Mouse (Mus musculus) neural tube, embryonic 14.5 days (tissue): ENCODE measurements around the gene Rapgef1. TPM values are rescaled to one million over a fixed set of nuclear protein-coding genes. Genes with fewer than 3 reads are reported as not detected.

Experiments used
- ATAC-seq: fragments of 200-750 bp; cut with Nextera tagmentation; 2 replicates; pipeline ENCODE4 v1.8.0; 2017; ENCODE audit warnings: low read depth, mild to moderate bottlenecking, moderate TSS enrichment, moderate library complexity
- H3K27ac ChIP-seq: fragments of 300-500 bp; sonication (generic); 2 replicates; pipeline ENCODE4 v1.5.1; 2014; ENCODE audit warnings: low read depth, mild to moderate bottlenecking, control low read depth, low read length, moderate library complexity, mixed read lengths
- H3K27me3 ChIP-seq: fragments of 300-500 bp; sonication (generic); 2 replicates; pipeline ENCODE4 v1.6.1; 2014; ENCODE audit warnings: low read length; ENCODE audit not compliant: control insufficient read depth, insufficient read depth
- H3K36me3 ChIP-seq: fragments of 300-500 bp; sonication (generic); 2 replicates; pipeline ENCODE4 v1.6.1; 2014; ENCODE audit warnings: low read length, mixed read lengths; ENCODE audit not compliant: control insufficient read depth, insufficient read depth
- H3K4me1 ChIP-seq: fragments of 300-500 bp; sonication (generic); 2 replicates; pipeline ENCODE4 v1.6.1; 2014; ENCODE audit warnings: low read length; ENCODE audit not compliant: control insufficient read depth, insufficient read depth
- H3K4me2 ChIP-seq: fragments of 300-500 bp; sonication (generic); 2 replicates; pipeline ENCODE4 v1.6.1; 2014; ENCODE audit warnings: mild to moderate bottlenecking, low read depth, low read length, control low read depth
- H3K4me3 ChIP-seq: fragments of 300-500 bp; sonication (generic); 2 replicates; pipeline ENCODE4 v1.5.1; 2014; ENCODE audit warnings: low read depth, low read length, control low read depth, mixed read lengths
- H3K9ac ChIP-seq: fragments of 300-500 bp; sonication (generic); replicated peaks from 2 replicates; pipeline ENCODE4 v1.6.1; 2014; ENCODE audit warnings: low read depth, mild to moderate bottlenecking, control low read depth, low read length, mixed read lengths
- H3K9me3 ChIP-seq: fragments of 300-500 bp; sonication (generic); 2 replicates; pipeline ENCODE4 v1.6.1; 2016; ENCODE audit warnings: low read length; ENCODE audit not compliant: control insufficient read depth
- WGBS: fragments of 180-500 bp; shearing (Covaris S2); extraction: QIAGEN DNeasy Blood & Tissue Kit; methylation state at CpG from one replicate; pipeline ENCODE4 v1.1.7; 2014; 5-methylcytosine and 5-hydroxymethylcytosine counted together
- polyA plus RNA-seq: library from polyadenylated mRNA; unstranded; fragments of >200 nt; fragmentation: Nextera tagmentation; extraction: Ambion mirVana; gene quantifications from 2 replicates; pipeline ENCODE4 v1.2.1, GENCODE M21; 2014

Rapgef1 gene
- polyA plus RNA-seq: 18.9 and 21.9 TPM in 2 replicates

DNA sequence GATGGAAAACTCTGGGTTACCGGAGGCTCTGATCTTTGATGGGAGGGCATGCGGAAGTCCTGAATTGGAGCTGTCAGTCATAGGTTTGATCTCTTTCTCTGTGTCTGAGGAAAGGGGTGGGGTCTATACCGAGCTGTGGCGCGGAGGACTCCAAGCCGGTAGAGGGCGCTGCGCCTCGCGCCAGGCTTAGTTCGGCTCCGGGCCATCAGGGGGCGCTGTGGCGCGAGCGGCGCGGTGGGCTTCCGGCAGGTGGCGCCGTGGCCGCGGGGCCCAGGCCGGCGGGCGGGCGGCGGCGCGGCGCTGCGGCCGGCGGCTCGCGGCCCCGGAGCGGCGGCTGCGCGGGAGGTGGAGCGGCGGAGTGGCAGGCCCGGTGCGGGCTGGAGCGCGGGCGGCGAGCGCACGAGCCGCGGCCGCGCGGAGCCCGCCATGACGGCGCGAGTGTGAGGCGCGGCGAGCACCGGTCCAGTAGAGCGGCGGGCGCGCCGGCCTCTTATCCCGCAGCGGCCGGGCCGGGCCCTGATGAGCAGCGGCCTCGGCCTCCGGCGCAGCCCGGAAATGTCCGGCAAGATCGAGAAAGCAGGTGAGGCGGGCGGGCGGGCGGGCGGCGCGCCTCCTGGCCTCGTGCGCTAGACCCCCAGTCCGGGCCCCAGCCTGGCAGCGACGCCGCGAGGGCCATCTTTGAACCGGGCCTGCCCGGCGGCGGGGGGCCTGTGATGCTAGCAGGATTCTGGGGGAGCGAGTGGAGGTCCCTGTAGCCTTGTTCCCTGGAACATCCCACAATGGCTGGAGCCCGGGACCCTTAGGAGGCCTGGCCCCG lies at the start of gene Rapgef1:
Gene Rapgef1 (plus strand): TSS at position 237 of the 817 bp plus-strand sequence.
- H3K9ac ChIP-seq: peak within 1 kb of the TSS; percentile 93
- ATAC-seq: peak; percentile 88
- peak within 1 kb of the TSS; percentile 89 for H3K4me2 ChIP-seq
- H3K9me3 ChIP-seq: no peaks in the 10 kb centered on the region
- no peaks in the 10 kb centered on the region for H3K36me3 ChIP-seq
- H3K27ac ChIP-seq: peak within 1 kb of the TSS; percentile 91
- H3K27me3 ChIP-seq: no peaks in the 10 kb centered on the region
- peak within 1 kb of the TSS; percentile 74 for H3K4me3 ChIP-seq
- H3K4me1 ChIP-seq: peaks cover 12% of the 10 kb centered on the region
- under 1% methylated on average over 57 of the region's 101 CpGs for WGBS

DNA sequence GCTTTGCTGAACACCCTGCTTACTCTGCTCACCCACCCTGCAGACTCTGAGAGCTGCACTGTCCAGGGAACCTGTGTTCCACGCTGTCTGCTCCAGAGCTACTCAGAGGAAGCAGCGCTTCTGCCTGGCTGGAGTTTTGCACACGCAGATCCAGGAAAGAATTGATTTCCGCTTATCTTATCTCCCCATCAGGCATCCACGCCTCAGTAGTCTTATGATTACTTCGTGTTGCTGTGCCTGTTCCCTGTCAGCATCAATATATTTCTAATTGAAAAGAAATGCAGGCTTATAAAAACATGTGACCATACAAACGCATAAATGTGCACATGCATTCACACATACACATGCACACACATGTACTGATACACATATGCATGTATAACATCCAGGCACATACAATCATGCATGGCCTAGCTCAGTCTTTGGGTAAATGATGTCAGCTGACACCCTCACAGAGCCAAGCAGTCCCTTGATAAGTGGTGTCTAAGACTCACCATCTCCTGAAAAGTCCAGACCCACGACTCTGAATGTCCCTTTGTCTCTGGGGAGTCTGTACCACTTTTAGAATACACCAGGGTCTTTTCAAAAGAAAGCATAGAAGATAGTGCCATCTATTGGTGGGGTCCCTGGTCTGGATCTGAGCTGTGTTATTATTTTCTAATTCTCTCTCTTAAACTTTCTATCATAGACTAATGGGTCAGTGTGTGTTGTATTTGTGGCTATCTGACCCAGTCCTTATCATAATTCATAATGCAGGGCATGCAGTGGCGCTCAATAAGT lies 47.4 kb upstream of the Rapgef1 start:
- no peak overlapping the region for H3K4me3 ChIP-seq
- WGBS: 52% methylated on average over 9 of the region's 9 CpGs
- H3K27ac ChIP-seq: no peak overlapping the region
- no peak overlapping the region for H3K9ac ChIP-seq
- no peaks in the 10 kb centered on the region for H3K9me3 ChIP-seq
- ATAC-seq: no peak
- H3K36me3 ChIP-seq: no peaks in the 10 kb centered on the region
- H3K27me3 ChIP-seq: no peaks in the 10 kb centered on the region
- peaks cover 3% of the 10 kb centered on the region; the same call in 1 of the 2 replicates for H3K4me1 ChIP-seq
- no peak overlapping the region for H3K4me2 ChIP-seq

DNA sequence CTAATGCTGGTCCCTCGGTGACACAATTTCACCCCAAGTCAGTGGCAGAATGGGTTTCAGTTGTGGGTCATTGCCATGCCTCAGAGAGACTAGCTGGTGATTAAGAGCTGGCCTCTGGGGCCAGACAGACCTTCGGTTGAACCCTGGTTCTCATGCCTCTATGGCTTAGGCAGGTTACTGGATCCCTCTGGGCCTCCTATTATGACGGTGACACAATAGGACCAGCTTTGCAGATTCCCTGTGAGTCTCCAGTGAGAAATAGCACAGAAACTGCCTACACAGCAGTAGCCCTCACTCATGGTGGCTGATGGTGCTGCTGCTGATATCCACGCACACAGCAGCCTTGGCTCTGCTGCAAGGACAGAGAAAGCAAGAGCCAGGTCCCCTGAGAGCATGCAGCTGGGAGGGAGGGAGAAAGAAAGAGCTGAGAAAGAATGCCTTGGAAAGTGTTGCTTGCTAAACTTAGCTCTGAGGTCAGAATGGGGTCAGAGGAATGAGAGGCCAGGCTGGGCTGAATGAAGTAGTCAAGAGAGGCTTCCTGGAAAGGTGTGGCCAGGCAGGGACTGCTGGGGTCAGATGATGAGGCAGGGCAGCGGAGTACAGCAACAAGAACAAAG lies 46.6 kb upstream of the Rapgef1 start:
- H3K27me3 ChIP-seq: no peaks in the 10 kb centered on the region
- no peak overlapping the region for H3K9ac ChIP-seq
- H3K9me3 ChIP-seq: no peaks in the 10 kb centered on the region
- no peak overlapping the region for H3K4me3 ChIP-seq
- no peak for ATAC-seq
- H3K36me3 ChIP-seq: no peaks in the 10 kb centered on the region
- H3K4me2 ChIP-seq: no peak overlapping the region
- whole genome bisulfite sequencing: 15% methylated on average over 5 of the region's 5 CpGs
- no peak overlapping the region for H3K27ac ChIP-seq
- H3K4me1 ChIP-seq: peaks cover 3% of the 10 kb centered on the region; the same call in 1 of the 2 replicates

DNA sequence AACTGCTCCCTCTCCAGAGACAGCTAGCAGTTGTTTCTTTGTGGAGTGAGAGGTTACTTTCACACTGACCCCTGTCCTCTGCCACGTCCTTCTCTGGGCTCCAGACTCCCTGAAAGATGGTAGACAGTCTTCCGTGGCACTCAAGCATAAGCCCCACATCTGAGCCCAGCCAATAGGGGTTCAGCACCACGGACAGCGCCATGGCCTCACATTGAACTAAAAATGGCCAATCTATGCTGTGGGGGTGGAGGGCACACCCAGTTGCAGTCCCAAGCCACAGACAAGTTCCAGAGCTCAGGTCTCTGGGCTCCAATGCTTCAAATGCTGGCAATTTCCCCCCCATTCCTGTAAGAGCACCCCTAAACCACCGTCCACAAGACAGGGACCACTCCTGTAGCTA lies 45.9 kb upstream of the Rapgef1 start:
- Histone ChIP-seq H3K36me3 (no peaks in the 10 kb centered on the region), H3K9ac (no peak overlapping the region), H3K9me3 (no peaks in the 10 kb centered on the region), H3K4me3 (no peak overlapping the region), H3K27ac (no peak overlapping the region), H3K4me1 (peaks cover 3% of the 10 kb centered on the region; the same call in 1 of the 2 replicates), H3K4me2 (no peak overlapping the region), H3K27me3 (no peaks in the 10 kb centered on the region)
- ATAC-seq: no peak
- 8% methylated on average over 5 of the region's 5 CpGs for WGBS

DNA sequence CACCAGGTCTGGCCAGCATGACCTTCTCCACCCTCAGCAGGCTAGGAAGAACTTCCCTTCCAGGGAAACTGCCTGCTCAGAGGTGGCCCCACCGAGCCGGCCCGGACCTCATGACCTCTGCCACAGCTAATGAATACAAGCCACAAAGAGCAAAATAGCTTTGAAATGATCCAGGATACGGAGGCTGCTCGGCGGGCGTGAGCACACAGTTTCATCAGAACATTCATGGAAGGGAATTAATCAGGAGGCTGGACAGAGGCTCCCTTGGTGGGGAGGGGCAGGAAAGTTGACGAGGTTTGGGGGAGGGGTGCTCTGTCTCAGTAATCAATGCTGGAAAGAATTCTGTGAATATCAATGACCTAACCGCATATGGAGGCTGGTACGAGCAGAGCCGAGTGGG lies 45.3 kb upstream of the Rapgef1 start:
- H3K4me2 ChIP-seq: no peak overlapping the region
- no peak overlapping the region for H3K4me3 ChIP-seq
- H3K36me3 ChIP-seq: no peaks in the 10 kb centered on the region
- H3K27ac ChIP-seq: no peak overlapping the region
- peaks cover 3% of the 10 kb centered on the region; the same call in 1 of the 2 replicates for H3K4me1 ChIP-seq
- 6% methylated on average over 11 of the region's 11 CpGs for WGBS
- no peak overlapping the region for H3K9ac ChIP-seq
- no peaks in the 10 kb centered on the region for H3K9me3 ChIP-seq
- ATAC-seq: no peak
- H3K27me3 ChIP-seq: no peaks in the 10 kb centered on the region

DNA sequence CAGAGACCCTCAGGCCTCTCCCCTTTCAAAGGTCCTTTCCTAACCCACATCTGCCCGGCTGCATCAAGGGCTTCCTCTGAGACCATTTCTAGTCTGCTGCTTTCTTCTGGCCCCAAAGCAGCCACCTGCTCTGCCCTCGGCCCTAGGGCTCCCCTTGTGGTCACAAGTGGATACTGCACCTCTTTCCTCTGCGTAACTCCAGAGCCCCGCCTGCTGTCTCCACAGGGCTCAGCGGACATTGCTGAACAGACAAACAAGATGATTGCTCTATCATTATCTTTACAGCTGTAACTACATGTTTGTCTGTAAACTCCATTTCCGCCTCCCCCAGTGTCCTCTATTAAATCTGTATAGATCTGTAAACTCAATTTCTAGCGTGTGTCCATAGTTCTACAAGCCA lies 37.1 kb upstream of the Rapgef1 start:
- H3K36me3 ChIP-seq: no peaks in the 10 kb centered on the region
- no peaks in the 10 kb centered on the region for H3K9me3 ChIP-seq
- WGBS: under 1% methylated on average over 7 of the region's 7 CpGs
- no peak overlapping the region for H3K9ac ChIP-seq
- 0 out of 2 replicates have a peak, but pooled peaks cover 10% of the 10 kb centered on the region for H3K4me1 ChIP-seq
- H3K27me3 ChIP-seq: no peaks in the 10 kb centered on the region
- no peak overlapping the region for H3K4me2 ChIP-seq
- H3K27ac ChIP-seq: no peak overlapping the region
- no peak overlapping the region for H3K4me3 ChIP-seq
- no peak for ATAC-seq

DNA sequence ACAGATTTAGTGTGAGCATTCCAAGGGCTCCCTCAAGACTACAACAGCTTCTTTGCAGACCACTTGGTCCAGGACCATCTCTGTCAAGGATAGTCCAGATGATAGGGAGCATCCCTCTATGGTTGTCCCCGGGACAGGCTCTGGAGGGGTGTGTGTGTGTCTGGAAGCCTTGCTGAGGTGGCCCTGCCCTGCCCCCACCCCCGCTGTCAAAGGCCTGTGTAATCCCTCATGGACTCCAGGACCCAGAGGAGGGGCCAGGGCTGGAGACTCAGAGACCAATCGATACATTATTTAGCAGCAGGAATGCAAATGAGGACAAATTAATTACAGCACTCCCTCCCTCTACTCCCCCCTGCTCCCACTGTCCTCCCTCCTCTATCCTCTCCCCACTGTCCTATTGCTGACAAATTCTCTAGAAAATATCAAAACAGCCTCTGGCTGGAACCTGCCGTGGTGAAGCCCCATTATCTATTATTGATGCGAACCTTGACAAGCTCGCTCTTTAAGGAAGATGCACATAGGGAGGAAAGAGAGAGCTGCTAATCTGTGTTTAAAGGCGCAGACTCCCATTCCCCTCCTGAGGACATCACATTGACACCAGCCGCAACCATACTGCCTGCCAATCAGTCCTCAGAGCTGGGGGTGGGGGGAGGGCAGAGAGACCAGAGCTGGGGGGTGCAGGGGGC lies 33.4 kb upstream of the Rapgef1 start:
- peak; percentile 28; the same call in 1 of the 2 replicates for ATAC-seq
- Histone ChIP-seq H3K36me3 (no peaks in the 10 kb centered on the region), H3K4me1 (0 out of 2 replicates have a peak, but pooled peaks cover 10% of the 10 kb centered on the region), H3K9ac (no peak overlapping the region), H3K4me3 (no peak overlapping the region), H3K9me3 (no peaks in the 10 kb centered on the region), H3K27me3 (no peaks in the 10 kb centered on the region), H3K4me2 (no peak overlapping the region), H3K27ac (peak overlapping the region; percentile 28)
- 18% methylated on average over 8 of the region's 8 CpGs for WGBS

DNA sequence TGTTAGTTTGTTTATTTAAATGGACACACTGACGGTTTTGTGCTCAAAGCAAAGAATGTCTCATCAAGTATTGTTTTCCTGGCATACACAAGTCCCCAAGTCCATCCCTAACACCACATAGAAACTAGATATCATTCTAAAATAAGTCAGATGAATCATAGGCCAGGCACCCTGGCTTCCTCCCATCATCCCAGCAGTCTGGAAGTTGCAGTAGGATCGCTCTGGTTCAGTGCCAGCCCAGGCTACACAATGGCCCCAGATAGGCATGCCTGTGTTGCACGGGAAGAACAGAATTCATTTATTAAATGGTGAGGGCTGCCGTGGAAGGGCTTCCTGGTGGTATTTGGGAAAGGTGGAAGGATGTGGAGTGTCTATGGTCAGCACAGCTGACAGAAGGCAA lies 31.5 kb upstream of the Rapgef1 start:
- no peaks in the 10 kb centered on the region for H3K36me3 ChIP-seq
- H3K9me3 ChIP-seq: no peaks in the 10 kb centered on the region
- H3K4me1 ChIP-seq: 0 out of 2 replicates have a peak, but pooled peaks cover 10% of the 10 kb centered on the region
- H3K9ac ChIP-seq: no peak overlapping the region
- no peaks in the 10 kb centered on the region for H3K27me3 ChIP-seq
- no peak overlapping the region for H3K27ac ChIP-seq
- H3K4me3 ChIP-seq: no peak overlapping the region
- ATAC-seq: no peak
- WGBS: 72% methylated on average over 4 of the region's 4 CpGs
- H3K4me2 ChIP-seq: no peak overlapping the region
